Mouse (Mus musculus) liver, embryonic 14.5 days (tissue): ENCODE data around the gene BC067074. TPM values are rescaled to one million over a fixed set of nuclear protein-coding genes. Genes with fewer than 3 reads are reported as not detected.
A peak's percentile ranks its signal among the peaks of the same experiment; 100 is the strongest.

ENCODE experiments used
- ATAC-seq: fragments of 200-750 bp; cut with Nextera tagmentation; 2 replicates; pipeline ENCODE4 v1.8.0; 2017; ENCODE audit warnings: moderate number of reproducible peaks, mild to moderate bottlenecking, moderate library complexity; ENCODE audit not compliant: insufficient read depth
- DNase-seq, 3 experiments: peaks; one replicate each; pipeline ENCODE4 v3.0.0-alpha.2; 2012 to 2013; ENCODE audit warnings: low read depth in 3 of 3, low spot score in 3 of 3
- H3K27ac ChIP-seq: fragments of 300-500 bp; sonication (generic); 2 replicates; pipeline ENCODE4 v1.5.1; 2014; ENCODE audit warnings: moderate library complexity, mild to moderate bottlenecking, control low read depth, inconsistent platforms
- H3K27me3 ChIP-seq: fragments of 300-500 bp; sonication (generic); 2 replicates; pipeline ENCODE4 v1.6.1; 2014; ENCODE audit warnings: mild to moderate bottlenecking, low read length, moderate library complexity; ENCODE audit not compliant: control insufficient read depth, insufficient read depth
- H3K36me3 ChIP-seq: fragments of 300-500 bp; sonication (generic); replicated peaks from 2 replicates; pipeline ENCODE4 v1.6.1; 2014; ENCODE audit warnings: low read depth; ENCODE audit not compliant: control insufficient read depth, insufficient read depth
- H3K4me1 ChIP-seq, 2 experiments: fragments of 200-500 bp in 1 of 2; fragments of 300-500 bp in 1 of 2; sonication (generic) in 1 of 2; replicated peaks; 2 replicates each; pipeline ENCODE4 v1.6.1; 2012 to 2014; ENCODE audit warnings: antibody characterized with exemption in 1 of 2, inconsistent platforms in 1 of 2, low read length in 1 of 2; ENCODE audit not compliant: control insufficient read depth in 2 of 2, insufficient read depth in 2 of 2
- H3K4me2 ChIP-seq: fragments of 300-500 bp; sonication (generic); 2 replicates; pipeline ENCODE4 v1.6.1; 2014; ENCODE audit warnings: low read depth, mild to moderate bottlenecking, control low read depth, moderate library complexity
- H3K4me3 ChIP-seq, 2 experiments: fragments of 200-500 bp in 1 of 2; fragments of 300-500 bp in 1 of 2; sonication (generic) in 1 of 2; 2 replicates each; pipeline ENCODE4 v1.5.1; 2012 to 2014; ENCODE audit warnings: low read depth in 2 of 2, low read length in 2 of 2, mild to moderate bottlenecking in 2 of 2, control low read depth in 1 of 2, inconsistent platforms in 1 of 2, moderate library complexity in 1 of 2; ENCODE audit not compliant: insufficient read depth in 1 of 2
- H3K9ac ChIP-seq: fragments of 300-500 bp; sonication (generic); replicated peaks from 2 replicates; pipeline ENCODE4 v1.6.1; 2014; ENCODE audit warnings: mild to moderate bottlenecking, control low read depth, moderate library complexity
- H3K9me3 ChIP-seq: fragments of 300-500 bp; sonication (generic); 2 replicates; pipeline ENCODE4 v1.6.1; 2016; ENCODE audit warnings: low read length, mixed read lengths; ENCODE audit not compliant: control insufficient read depth
- CTCF ChIP-seq: IDR thresholded peaks from 2 replicates; pipeline ENCODE4 v1.5.1; 2016; ENCODE audit warnings: antibody characterized with exemption, low read depth, control low read depth
- EP300 ChIP-seq: IDR thresholded peaks from 2 replicates; pipeline ENCODE4 v1.6.1; 2016; ENCODE audit warnings: antibody characterized with exemption, low read depth
- WGBS: fragments of 180-500 bp; shearing (Covaris S2); extraction: QIAGEN DNeasy Blood & Tissue Kit; methylation state at CpG from one replicate; pipeline ENCODE4 v1.1.7; 2014; ENCODE audit not compliant: insufficient replicate concordance; 5-methylcytosine and 5-hydroxymethylcytosine counted together
- polyA plus RNA-seq, 2 experiments: library from polyadenylated mRNA; depleted of rRNA in 1 of 2; stranded (reverse) in 1 of 2; unstranded in 1 of 2; fragments of >200 nt; fragmentation: Nextera tagmentation in 1 of 2; extraction: Ambion mirVana in 1 of 2; gene quantifications; 2 replicates each; pipeline versions ENCODE4 v1.2.1 to v1.2.3; 2012 to 2014

Gene BC067074
- polyA plus RNA-seq, 2 experiments = 0.08 to 0.20 TPM

- no peak for ATAC-seq
- Histone ChIP-seq H3K4me2 (no peak overlapping the region), H3K4me3 (no peak overlapping the region), H3K9ac (no peak overlapping the region), H3K27me3 (no peaks in the 10 kb centered on the region), H3K4me1 (no peaks in the 10 kb centered on the region), H3K9me3 (no peaks in the 10 kb centered on the region), H3K27ac (no peak overlapping the region), H3K36me3 (no peaks in the 10 kb centered on the region)
- 65% methylated on average over 5 of the region's 5 CpGs for WGBS
- TF ChIP-seq EP300 (no peak), CTCF (no peak)
- DNase-seq = no peak
These were observed 33.7 kb upstream of the BC067074 start for GRCm38 (mm10) chr13:113259237-113259636.

GRCm38 (mm10) chr13:113262822-113263221 is 30.1 kb upstream of the BC067074 start:
- Histone ChIP-seq H3K9ac (no peak overlapping the region), H3K4me3 (no peak overlapping the region), H3K27ac (no peak overlapping the region), H3K9me3 (no peaks in the 10 kb centered on the region), H3K36me3 (no peaks in the 10 kb centered on the region), H3K27me3 (no peaks in the 10 kb centered on the region), H3K4me1 (no peaks in the 10 kb centered on the region), H3K4me2 (no peak overlapping the region)
- no peak for ATAC-seq
- WGBS = 46% methylated on average over 12 of the region's 12 CpGs
- no peak for DNase-seq
- TF ChIP-seq EP300 = no peak
- TF ChIP-seq CTCF = no peak

GRCm38 (mm10) chr13:113265257-113265656 is 27.7 kb upstream of the BC067074 start:
- no peak overlapping the region for H3K9ac ChIP-seq
- no peak for ATAC-seq
- H3K27ac ChIP-seq = no peak overlapping the region
- peak; percentile 42 for TF ChIP-seq CTCF
- TF ChIP-seq EP300 = no peak
- no peak overlapping the region for H3K4me2 ChIP-seq
- DNase-seq = no peak
- no peaks in the 10 kb centered on the region for H3K36me3 ChIP-seq
- H3K27me3 ChIP-seq = no peaks in the 10 kb centered on the region
- WGBS = 18% methylated on average over 13 of the region's 13 CpGs
- H3K9me3 ChIP-seq = no peaks in the 10 kb centered on the region
- H3K4me1 ChIP-seq = no peaks in the 10 kb centered on the region
- H3K4me3 ChIP-seq = no peak overlapping the region

- Histone ChIP-seq H3K9me3 (no peaks in the 10 kb centered on the region), H3K27me3 (no peaks in the 10 kb centered on the region), H3K36me3 (no peaks in the 10 kb centered on the region), H3K4me2 (no peak overlapping the region), H3K27ac (no peak overlapping the region), H3K4me1 (no peaks in the 10 kb centered on the region), H3K9ac (no peak overlapping the region), H3K4me3 (no peak overlapping the region)
- peak; percentile 22 to 36 (median 30) for DNase-seq
- no peak for ATAC-seq
- TF ChIP-seq EP300 (no peak), CTCF (peak; percentile 80)
- 17% methylated on average over 9 of the region's 9 CpGs for WGBS
These were observed 26.4 kb upstream of the BC067074 start for GRCm38 (mm10) chr13:113266495-113266951.

- no peak overlapping the region for H3K4me2 ChIP-seq
- no peak overlapping the region for H3K27ac ChIP-seq
- ATAC-seq (no peak), DNase-seq (no peak)
- no peaks in the 10 kb centered on the region for H3K27me3 ChIP-seq
- no peak for TF ChIP-seq CTCF
- H3K4me3 ChIP-seq = no peak overlapping the region
- no peaks in the 10 kb centered on the region for H3K4me1 ChIP-seq
- no peaks in the 10 kb centered on the region for H3K36me3 ChIP-seq
- WGBS = 26% methylated on average over 3 of the region's 3 CpGs
- H3K9me3 ChIP-seq = no peaks in the 10 kb centered on the region
- no peak overlapping the region for H3K9ac ChIP-seq
These were observed 25.8 kb upstream of the BC067074 start for GRCm38 (mm10) chr13:113267204-113267603.
